23 mouse cellular contexts compared by ENCODE assay signal in genomic region chr11:33140111-33140460, GRCm38 (mm10). TPM values are rescaled to one million over a fixed set of nuclear protein-coding genes. Genes with fewer than 3 reads are reported as not detected.
"Had no signal": no experiment of that assay in that cellular context is flagged by ENCODE, and none has a peak within 500 bp of the region (broad histone marks: within the 10 kb centered on the region; RNA-seq: fewer than 3 reads in every experiment).

No protein-coding gene starts in this region.

- H3K27ac ChIP-seq: kidney, postnatal 0 days; layer of hippocampus, adult 2 months; liver, embryonic 14.5 days; midbrain, embryonic 10.5 days; midbrain, embryonic 13.5 days; neural tube, embryonic 13.5 days; stomach, embryonic 15.5 days had no signal

- H3K9ac ChIP-seq: liver, embryonic 14.5 days; liver, postnatal 0 days; lung, embryonic 14.5 days; midbrain, embryonic 13.5 days; neural tube, embryonic 13.5 days; stomach, embryonic 15.5 days had no signal

- H3K9me3 ChIP-seq: megakaryocyte, embryonic 14.5 days; midbrain, embryonic 10.5 days; midbrain, embryonic 13.5 days; neural tube, embryonic 13.5 days; stomach, embryonic 15.5 days had no signal

- H3K4me3 ChIP-seq: layer of hippocampus, adult 2 months; megakaryocyte, embryonic 14.5 days; midbrain, embryonic 10.5 days; midbrain, embryonic 13.5 days; myocyte; neural tube, embryonic 13.5 days; stomach, embryonic 15.5 days had no signal

- H3K36me3 ChIP-seq: midbrain, embryonic 10.5 days; midbrain, embryonic 13.5 days; neural tube, embryonic 13.5 days; stomach, embryonic 15.5 days had no signal

- H3K4me2 ChIP-seq: lung, embryonic 14.5 days; midbrain, embryonic 13.5 days; neural tube, embryonic 13.5 days; stomach, embryonic 15.5 days had no signal

- ATAC-seq: liver, postnatal 0 days; lung, postnatal 0 days; midbrain, embryonic 13.5 days; midbrain, embryonic 16.5 days had no signal

- DNase-seq: kidney, adult 2 months; kidney, postnatal 25 days; layer of hippocampus, adult 9-11 months; liver, postnatal 0 days; lung, embryonic 14.5 days; lung, postnatal 36 days; retina, postnatal 1 day; spleen, adult 18-20 months; thymus, postnatal 25 days had no signal

RNA-seq across cellular contexts. Expression of gene Fgf18, which starts 7.1 kb away (rescaled TPM):
- total RNA-seq: liver, adult 2 months; monocyte, adult 5-6 weeks; neutrophil, adult 5-6 weeks had no signal
- polyA plus RNA-seq: liver, adult 2 months had no signal
